Mouse (Mus musculus): ENCODE data around the gene Gm49320. TPM values are rescaled to one million over a fixed set of nuclear protein-coding genes. Genes with fewer than 3 reads are reported as not detected.

Gene Gm49320
- polyA plus RNA-seq, 1 experiment from 2014 or later, result 0.53 TPM

DNA sequence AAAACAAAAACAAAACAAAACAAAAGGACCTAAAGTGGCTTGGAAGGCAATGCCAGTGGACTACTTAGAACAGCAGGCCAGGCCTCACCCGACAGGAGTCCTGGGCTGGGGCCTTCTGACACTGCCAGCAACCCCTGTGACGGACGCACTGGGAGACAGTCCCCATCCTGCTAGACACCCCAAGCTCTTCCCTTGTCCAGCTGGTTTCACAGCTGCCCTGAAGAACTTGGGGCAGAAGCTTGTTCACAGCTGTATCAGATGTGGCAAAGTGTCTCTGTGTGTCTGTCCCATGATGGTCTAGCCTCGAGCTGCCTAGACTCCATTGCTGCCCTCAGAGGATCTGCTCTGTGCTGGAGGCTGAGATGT lies 21.1 kb downstream of the Gm49320 start:
- Histone ChIP-seq H3K4me1 (ENCODE audit: control insufficient read depth in 2 of 2, insufficient read depth in 2 of 2, low read length in 2 of 2) (peaks cover 8 to 12% of the 10 kb centered on the region in 2 experiments; a peak in 3 of 4 replicates), H3K9ac (ENCODE audit: low read length) (0 out of 2 replicates have a peak overlapping the region, but pooled peaks have one; percentile 0), H3K4me2 (ENCODE audit: low read length) (no peak overlapping the region), H3K9me3 (ENCODE audit: control insufficient read depth, low read length) (no peaks in the 10 kb centered on the region), H3K4me3 (ENCODE audit: control insufficient read depth in 1 of 2, insufficient read depth in 1 of 2, low read depth in 1 of 2, low read length in 2 of 2) (no peak overlapping the region), H3K36me3 (ENCODE audit: control insufficient read depth, insufficient read depth, low read length) (peaks cover 77% of the 10 kb centered on the region), H3K27me3 (ENCODE audit: control insufficient read depth, insufficient read depth, low read length) (no peaks in the 10 kb centered on the region), H3K27ac (replicated peaks in 1 of 2; ENCODE audit: control insufficient read depth in 1 of 2, insufficient read depth in 1 of 2, low read depth in 2 of 2, low read length in 2 of 2) (no peak overlapping the region)
- 82% methylated on average over 4 of the region's 4 CpGs for WGBS
- no peak for ATAC-seq (ENCODE audit: insufficient number of reproducible peaks, insufficient read depth, low FRiP score, low read depth)

DNA sequence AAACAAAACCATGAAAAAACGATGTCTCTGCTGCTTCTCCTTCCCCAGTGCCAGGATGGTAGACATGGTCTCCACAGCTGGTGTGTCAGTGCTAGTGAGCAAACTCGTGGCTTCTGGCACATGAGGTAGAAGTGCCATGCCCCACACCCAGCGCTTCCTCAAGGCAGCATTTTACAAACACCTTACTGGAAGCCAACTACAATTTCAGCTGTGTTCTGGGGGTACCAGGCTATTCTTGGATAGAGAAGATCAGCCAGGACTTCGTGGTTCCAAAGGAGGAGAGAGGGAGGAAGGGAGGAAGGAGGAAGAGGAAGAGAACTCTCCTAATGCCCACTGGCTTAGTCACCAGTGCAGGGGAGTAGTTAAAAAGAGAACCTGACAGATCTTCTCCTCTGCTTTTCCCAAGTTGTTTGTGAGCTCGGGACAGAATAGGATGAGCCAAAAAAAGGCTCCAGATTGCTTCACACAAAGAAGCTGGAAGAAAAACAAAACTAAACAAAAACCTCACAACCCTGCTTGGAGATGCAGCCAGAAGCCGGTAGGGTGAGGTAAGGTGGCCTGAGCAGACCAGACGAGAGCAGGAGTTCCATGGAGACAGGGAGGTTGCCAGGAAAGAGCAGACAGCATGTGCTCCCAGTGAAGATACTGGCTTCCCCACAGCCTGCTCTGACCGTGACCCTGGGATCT lies 24.6 kb downstream of the Gm49320 start:
- no peak overlapping the region for H3K4me2 ChIP-seq (ENCODE audit: low read length)
- H3K9ac ChIP-seq (ENCODE audit: low read length), result no peak overlapping the region
- no peak overlapping the region for H3K27ac ChIP-seq (replicated peaks in 1 of 2; ENCODE audit: control insufficient read depth in 1 of 2, insufficient read depth in 1 of 2, low read depth in 2 of 2, low read length in 2 of 2)
- no peaks in the 10 kb centered on the region for H3K27me3 ChIP-seq (ENCODE audit: control insufficient read depth, insufficient read depth, low read length)
- peaks cover 86% of the 10 kb centered on the region for H3K36me3 ChIP-seq (ENCODE audit: control insufficient read depth, insufficient read depth, low read length)
- H3K4me3 ChIP-seq (ENCODE audit: control insufficient read depth in 1 of 2, insufficient read depth in 1 of 2, low read depth in 1 of 2, low read length in 2 of 2), result no peak overlapping the region
- no peaks in the 10 kb centered on the region for H3K9me3 ChIP-seq (ENCODE audit: control insufficient read depth, low read length)
- WGBS, result 82% methylated on average over 8 of the region's 8 CpGs
- ATAC-seq (ENCODE audit: insufficient number of reproducible peaks, insufficient read depth, low FRiP score, low read depth), result no peak
- peaks cover 2 to 3% of the 10 kb centered on the region in 2 experiments; a peak in 2 of 4 replicates for H3K4me1 ChIP-seq (ENCODE audit: control insufficient read depth in 2 of 2, insufficient read depth in 2 of 2, low read length in 2 of 2)

DNA sequence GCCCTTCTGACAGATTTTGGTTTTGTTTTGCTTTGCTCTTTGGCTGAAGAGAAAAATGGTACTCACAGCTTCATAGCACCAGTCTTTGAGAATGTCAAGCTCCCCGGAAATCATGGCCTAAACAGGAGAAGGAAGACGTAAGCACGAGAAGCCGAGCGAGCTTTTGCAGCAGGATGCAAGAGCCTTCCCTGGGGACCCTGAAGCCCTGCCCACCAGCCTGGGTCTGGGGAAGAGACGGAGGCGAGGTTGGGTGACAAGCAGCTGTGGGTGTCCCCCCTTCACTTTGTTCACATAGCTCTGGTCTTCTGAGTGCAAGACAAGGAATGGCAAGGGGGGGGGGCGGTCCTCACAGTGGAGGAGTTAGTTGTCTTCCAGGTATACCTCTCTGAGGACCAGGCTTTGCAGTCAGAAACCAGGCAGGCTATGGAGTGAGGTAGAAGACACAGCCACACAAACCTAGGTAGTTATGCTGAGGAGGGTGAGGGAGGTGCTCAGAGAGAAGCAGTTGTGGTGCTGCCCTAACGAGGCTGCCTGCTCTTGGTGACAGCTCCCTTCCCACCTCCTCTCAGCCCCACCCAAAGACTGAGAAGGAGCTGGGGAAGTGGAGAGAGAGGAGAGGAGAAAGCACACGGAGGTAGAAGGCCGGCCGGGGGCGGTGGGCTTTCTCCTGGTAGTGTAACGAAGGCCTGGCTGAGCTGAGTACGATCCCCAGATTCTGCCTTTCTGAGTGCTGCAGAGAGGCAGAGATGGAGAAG lies 26.7 kb downstream of the Gm49320 start:
- 93% methylated on average over 15 of the region's 15 CpGs for WGBS
- Histone ChIP-seq H3K4me1 (ENCODE audit: control insufficient read depth in 2 of 2, insufficient read depth in 2 of 2, low read length in 2 of 2) (no peaks in the 10 kb centered on the region), H3K36me3 (ENCODE audit: control insufficient read depth, insufficient read depth, low read length) (peaks cover 100% of the 10 kb centered on the region), H3K4me2 (ENCODE audit: low read length) (no peak overlapping the region), H3K27me3 (ENCODE audit: control insufficient read depth, insufficient read depth, low read length) (no peaks in the 10 kb centered on the region), H3K4me3 (ENCODE audit: control insufficient read depth in 1 of 2, insufficient read depth in 1 of 2, low read depth in 1 of 2, low read length in 2 of 2) (no peak overlapping the region), H3K9ac (ENCODE audit: low read length) (no peak overlapping the region), H3K9me3 (ENCODE audit: control insufficient read depth, low read length) (no peaks in the 10 kb centered on the region), H3K27ac (replicated peaks in 1 of 2; ENCODE audit: control insufficient read depth in 1 of 2, insufficient read depth in 1 of 2, low read depth in 2 of 2, low read length in 2 of 2) (no peak overlapping the region)
- ATAC-seq (ENCODE audit: insufficient number of reproducible peaks, insufficient read depth, low FRiP score, low read depth), result no peak

DNA sequence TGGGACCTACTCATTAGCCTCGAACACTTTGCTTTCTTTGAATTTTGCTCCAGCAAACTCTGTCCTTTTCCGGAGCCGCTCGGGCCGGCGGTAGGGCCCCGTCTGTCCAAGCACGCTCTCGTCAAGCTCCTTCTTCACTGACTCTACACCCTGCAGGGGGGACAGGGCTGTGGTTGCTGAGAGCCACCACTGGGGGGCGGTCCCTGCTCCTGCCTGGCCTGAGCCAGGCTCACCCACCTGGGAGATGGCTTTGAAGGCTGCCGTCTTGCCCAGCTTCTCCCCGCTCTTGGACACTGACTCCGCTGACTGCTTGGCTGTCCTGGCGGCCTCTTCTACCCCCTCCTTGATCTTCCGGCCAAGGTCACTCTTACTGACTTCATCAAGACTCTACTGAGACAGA lies 29.0 kb downstream of the Gm49320 start:
- H3K9me3 ChIP-seq (ENCODE audit: control insufficient read depth, low read length), result no peaks in the 10 kb centered on the region
- H3K9ac ChIP-seq (ENCODE audit: low read length), result no peak overlapping the region
- no peaks in the 10 kb centered on the region for H3K4me1 ChIP-seq (ENCODE audit: control insufficient read depth in 2 of 2, insufficient read depth in 2 of 2, low read length in 2 of 2)
- no peak overlapping the region for H3K4me3 ChIP-seq (ENCODE audit: control insufficient read depth in 1 of 2, insufficient read depth in 1 of 2, low read depth in 1 of 2, low read length in 2 of 2)
- no peak for ATAC-seq (ENCODE audit: insufficient number of reproducible peaks, insufficient read depth, low FRiP score, low read depth)
- no peak overlapping the region for H3K4me2 ChIP-seq (ENCODE audit: low read length)
- H3K27ac ChIP-seq (replicated peaks in 1 of 2; ENCODE audit: control insufficient read depth in 1 of 2, insufficient read depth in 1 of 2, low read depth in 2 of 2, low read length in 2 of 2), result no peak overlapping the region
- 74% methylated on average over 15 of the region's 15 CpGs for WGBS
- no peaks in the 10 kb centered on the region for H3K27me3 ChIP-seq (ENCODE audit: control insufficient read depth, insufficient read depth, low read length)
- peaks cover 99% of the 10 kb centered on the region for H3K36me3 ChIP-seq (ENCODE audit: control insufficient read depth, insufficient read depth, low read length)

DNA sequence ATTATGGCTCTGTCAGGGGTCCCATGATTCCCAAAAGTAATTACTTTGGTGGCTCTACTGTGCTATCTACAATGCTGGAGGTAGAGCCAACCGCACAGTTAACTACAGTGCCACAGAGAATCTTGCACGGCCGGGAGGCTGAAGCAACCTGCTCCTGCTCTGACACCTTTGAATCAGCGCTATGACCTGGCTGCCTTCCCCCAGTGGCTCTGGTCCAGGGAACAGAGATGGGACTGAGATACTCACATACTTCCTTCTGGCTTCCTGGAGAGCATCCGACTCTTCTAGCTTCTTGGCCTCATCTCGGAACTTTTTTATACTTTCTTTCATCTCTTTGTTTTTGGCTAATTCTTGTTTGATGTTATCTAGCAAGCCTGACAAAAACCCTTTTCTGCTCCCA lies 30.9 kb downstream of the Gm49320 start:
- H3K9me3 ChIP-seq (ENCODE audit: control insufficient read depth, low read length), result no peaks in the 10 kb centered on the region
- no peak overlapping the region for H3K4me3 ChIP-seq (ENCODE audit: control insufficient read depth in 1 of 2, insufficient read depth in 1 of 2, low read depth in 1 of 2, low read length in 2 of 2)
- no peak for ATAC-seq (ENCODE audit: insufficient number of reproducible peaks, insufficient read depth, low FRiP score, low read depth)
- H3K27me3 ChIP-seq (ENCODE audit: control insufficient read depth, insufficient read depth, low read length), result no peaks in the 10 kb centered on the region
- no peak overlapping the region for H3K27ac ChIP-seq (replicated peaks in 1 of 2; ENCODE audit: control insufficient read depth in 1 of 2, insufficient read depth in 1 of 2, low read depth in 2 of 2, low read length in 2 of 2)
- no peak overlapping the region for H3K4me2 ChIP-seq (ENCODE audit: low read length)
- no peak overlapping the region for H3K9ac ChIP-seq (ENCODE audit: low read length)
- H3K36me3 ChIP-seq (ENCODE audit: control insufficient read depth, insufficient read depth, low read length), result peaks cover 94% of the 10 kb centered on the region
- peaks cover 0 to 3% of the 10 kb centered on the region in 2 experiments; a peak in 2 of 4 replicates for H3K4me1 ChIP-seq (ENCODE audit: control insufficient read depth in 2 of 2, insufficient read depth in 2 of 2, low read length in 2 of 2)
- WGBS, result 92% methylated on average over 6 of the region's 6 CpGs

DNA sequence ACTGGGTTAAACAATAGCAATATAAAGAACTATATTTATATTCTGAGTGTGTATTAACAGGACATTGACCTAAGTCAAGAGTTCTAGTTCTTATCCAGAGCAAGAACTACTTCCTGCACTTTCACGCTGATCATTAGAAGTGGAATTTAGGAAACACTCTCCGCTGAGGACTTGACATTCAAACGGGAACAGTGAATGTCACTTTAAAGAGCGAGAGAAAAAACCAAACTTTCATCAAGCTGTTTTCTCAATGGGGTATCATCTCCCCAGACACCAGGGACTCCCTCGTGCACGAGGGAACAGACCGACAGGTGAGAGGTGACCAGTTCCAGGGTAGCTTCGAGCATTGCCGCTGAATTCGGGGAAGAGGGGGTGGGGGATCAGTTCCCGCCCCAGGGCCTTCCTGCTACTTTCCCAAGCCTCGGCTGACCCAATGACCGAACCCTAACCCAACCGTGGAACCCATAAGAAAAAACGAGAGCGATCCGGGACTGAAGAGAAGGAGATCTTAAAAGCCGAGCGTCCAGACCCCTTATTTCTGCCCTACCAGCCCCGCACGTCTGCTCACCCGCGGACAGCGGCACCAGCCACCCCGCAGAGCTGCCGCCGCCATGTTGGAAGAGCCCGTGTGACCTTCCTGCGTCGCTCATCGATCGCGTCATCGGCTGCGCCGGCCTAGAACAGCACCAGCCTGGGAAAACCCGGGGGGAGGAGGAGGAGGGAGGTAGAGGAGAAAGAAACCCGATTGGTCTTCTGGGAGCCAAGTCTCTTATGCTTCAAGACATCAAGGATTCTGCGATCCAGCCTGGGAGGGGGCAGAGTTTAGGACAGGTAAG lies 36.8 kb downstream of the Gm49320 start, which contains the start of gene Timm44:
Gene Timm44, minus strand, starts transcription at position 639 of the 836 bp plus-strand sequence.
- Histone ChIP-seq H3K4me1 (ENCODE audit: control insufficient read depth in 2 of 2, insufficient read depth in 2 of 2, low read length in 2 of 2) (peaks cover 3 to 10% of the 10 kb centered on the region in 2 experiments; a peak in 3 of 4 replicates), H3K4me2 (ENCODE audit: low read length) (peak within 1 kb of the TSS; percentile 87), H3K27me3 (ENCODE audit: control insufficient read depth, insufficient read depth, low read length) (no peaks in the 10 kb centered on the region), H3K9me3 (ENCODE audit: control insufficient read depth, low read length) (no peaks in the 10 kb centered on the region), H3K27ac (replicated peaks in 1 of 2; ENCODE audit: control insufficient read depth in 1 of 2, insufficient read depth in 1 of 2, low read depth in 2 of 2, low read length in 2 of 2) (peak within 1 kb of the TSS; percentile 48 to 54), H3K36me3 (ENCODE audit: control insufficient read depth, insufficient read depth, low read length) (peaks cover 35% of the 10 kb centered on the region), H3K4me3 (ENCODE audit: control insufficient read depth in 1 of 2, insufficient read depth in 1 of 2, low read depth in 1 of 2, low read length in 2 of 2) (peak within 1 kb of the TSS; percentile 70 to 85), H3K9ac (ENCODE audit: low read length) (peak within 1 kb of the TSS; percentile 80)
- WGBS, result under 1% methylated on average over 39 of the region's 39 CpGs
- ATAC-seq (ENCODE audit: insufficient number of reproducible peaks, insufficient read depth, low FRiP score, low read depth), result peak; percentile 93

DNA sequence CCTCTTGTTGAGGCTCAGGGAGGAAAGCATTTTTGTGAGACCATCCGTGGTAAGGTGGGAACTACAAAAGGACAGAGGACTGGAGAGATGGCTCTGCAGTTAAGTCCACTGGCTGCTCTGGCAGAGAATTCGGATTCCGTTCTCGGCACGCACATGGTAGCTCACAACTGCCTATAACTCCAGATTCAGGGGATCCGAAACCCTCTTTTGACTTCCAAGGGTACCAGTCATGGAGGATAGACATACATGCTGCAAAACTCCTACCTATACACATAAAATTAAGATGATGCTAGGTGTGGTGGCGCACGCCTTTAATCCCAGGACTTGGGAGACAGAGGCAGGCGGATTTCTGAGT lies 37.4 kb downstream of the Gm49320 start:
- H3K4me3 ChIP-seq (ENCODE audit: control insufficient read depth in 1 of 2, insufficient read depth in 1 of 2, low read depth in 1 of 2, low read length in 2 of 2), result peak overlapping the region; percentile 70 to 85
- WGBS, result 30% methylated on average over 9 of the region's 9 CpGs
- H3K9ac ChIP-seq (ENCODE audit: low read length), result peak overlapping the region; percentile 80
- peaks cover 3 to 10% of the 10 kb centered on the region in 2 experiments; a peak in 3 of 4 replicates for H3K4me1 ChIP-seq (ENCODE audit: control insufficient read depth in 2 of 2, insufficient read depth in 2 of 2, low read length in 2 of 2)
- H3K27ac ChIP-seq (replicated peaks in 1 of 2; ENCODE audit: control insufficient read depth in 1 of 2, insufficient read depth in 1 of 2, low read depth in 2 of 2, low read length in 2 of 2), result peak overlapping the region; percentile 48 to 54
- no peaks in the 10 kb centered on the region for H3K9me3 ChIP-seq (ENCODE audit: control insufficient read depth, low read length)
- no peak for ATAC-seq (ENCODE audit: insufficient number of reproducible peaks, insufficient read depth, low FRiP score, low read depth)
- peaks cover 29% of the 10 kb centered on the region for H3K36me3 ChIP-seq (ENCODE audit: control insufficient read depth, insufficient read depth, low read length)
- H3K4me2 ChIP-seq (ENCODE audit: low read length), result peak overlapping the region; percentile 87
- no peaks in the 10 kb centered on the region for H3K27me3 ChIP-seq (ENCODE audit: control insufficient read depth, insufficient read depth, low read length)

Measured in heart, embryonic 14.5 days (tissue).